Mouse (Mus musculus): ENCODE measurements at regions not wholly inside any gene's neighbourhood (a gene's known extent, or its start where the extent isn't known, plus 50 kb on each side); places are given as distances from the start of the nearest gene placed in this dataset.
A peak's percentile ranks its signal among the peaks of the same experiment; 100 is the strongest.

- DNase-seq, result no peak
- Histone ChIP-seq H3K4me3 (replicated peaks; ENCODE audit: insufficient read depth, low read depth, low read length) (no peak overlapping the region), H3K27me3 (ENCODE audit: control insufficient read depth, insufficient read depth, low read length) (no peaks in the 10 kb centered on the region), H3K27ac (ENCODE audit: insufficient read depth, low read length) (no peak overlapping the region), H3K4me1 (ENCODE audit: control insufficient read depth, insufficient read depth, low read length) (peaks cover 2% of the 10 kb centered on the region; the same call in 1 of the 2 replicates)
- 79% methylated on average over 13 of the region's 13 CpGs for WGBS
- no peak for TF ChIP-seq POLR2A (IDR thresholded peaks at IDR 0.05; ENCODE audit: borderline replicate concordance, insufficient read depth, low read length)
- TF ChIP-seq CTCF (IDR thresholded peaks at IDR 0.05; ENCODE audit: borderline replicate concordance, insufficient read depth, low read depth, low read length), result no peak
Measured at GRCm38 (mm10) chr3:52929827-52930605, 87.0 kb downstream of the Cog6 start.

GRCm38 (mm10) chr3:52927361-52927841, 89.6 kb downstream of the Cog6 start:
- WGBS, result 35% methylated on average over 12 of the region's 12 CpGs
- TF ChIP-seq CTCF (IDR thresholded peaks at IDR 0.05; ENCODE audit: borderline replicate concordance, insufficient read depth, low read depth, low read length), result no peak
- TF ChIP-seq POLR2A (IDR thresholded peaks at IDR 0.05; ENCODE audit: borderline replicate concordance, insufficient read depth, low read length), result no peak
- no peak overlapping the region for H3K27ac ChIP-seq (ENCODE audit: insufficient read depth, low read length)
- H3K4me3 ChIP-seq (replicated peaks; ENCODE audit: insufficient read depth, low read depth, low read length), result no peak overlapping the region
- peaks cover 2% of the 10 kb centered on the region; the same call in 1 of the 2 replicates for H3K4me1 ChIP-seq (ENCODE audit: control insufficient read depth, insufficient read depth, low read length)
- no peaks in the 10 kb centered on the region for H3K27me3 ChIP-seq (ENCODE audit: control insufficient read depth, insufficient read depth, low read length)
- DNase-seq, result no peak

DNA sequence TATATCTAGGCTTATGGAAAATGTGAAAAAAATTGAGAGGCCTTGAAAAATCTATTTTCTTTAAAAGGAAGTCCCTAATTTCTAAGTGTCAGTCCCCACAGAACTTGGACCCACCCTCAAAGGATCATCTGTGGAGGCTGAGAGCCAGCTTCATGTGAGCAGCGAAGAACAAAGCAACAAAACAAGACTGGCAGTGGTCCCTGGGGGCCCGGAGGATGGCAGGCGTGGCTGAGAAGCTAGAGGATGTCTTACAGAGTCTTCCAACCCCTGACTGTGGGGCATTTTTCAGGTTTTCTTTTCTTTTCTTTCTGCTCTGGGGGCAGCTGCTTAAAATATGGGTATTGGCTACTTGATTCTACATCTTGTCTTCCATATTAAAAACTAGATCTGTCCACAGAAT, 90.5 kb downstream of the Cog6 start:
- Histone ChIP-seq H3K27me3 (ENCODE audit: control insufficient read depth, insufficient read depth, low read length) (no peaks in the 10 kb centered on the region), H3K4me1 (ENCODE audit: control insufficient read depth, insufficient read depth, low read length) (peaks cover 2% of the 10 kb centered on the region; the same call in 1 of the 2 replicates), H3K4me3 (replicated peaks; ENCODE audit: insufficient read depth, low read depth, low read length) (no peak overlapping the region), H3K27ac (ENCODE audit: insufficient read depth, low read length) (no peak overlapping the region)
- 40% methylated on average over 3 of the region's 3 CpGs for WGBS
- DNase-seq, result no peak
- TF ChIP-seq CTCF (IDR thresholded peaks at IDR 0.05; ENCODE audit: borderline replicate concordance, insufficient read depth, low read depth, low read length), result no peak
- TF ChIP-seq POLR2A (IDR thresholded peaks at IDR 0.05; ENCODE audit: borderline replicate concordance, insufficient read depth, low read length), result no peak

DNA sequence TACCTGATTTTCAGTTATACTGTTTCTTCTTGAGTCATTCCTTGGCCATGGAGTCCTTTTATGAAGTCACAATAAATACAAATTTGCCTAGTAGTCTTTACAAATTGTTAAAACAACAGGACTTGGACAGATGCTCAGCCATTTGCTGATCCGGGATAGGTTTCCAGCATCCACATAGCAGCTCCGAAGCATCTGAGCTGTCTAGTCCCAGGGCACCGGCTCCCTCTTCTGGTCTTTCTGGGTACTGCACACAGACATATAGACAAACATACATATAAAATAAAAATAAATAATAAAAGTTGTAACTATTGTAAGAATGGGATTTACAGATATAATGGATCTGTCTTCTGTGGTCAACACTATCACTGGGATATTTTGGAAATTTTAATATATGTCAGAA, 91.8 kb downstream of the Cog6 start:
- H3K4me1 ChIP-seq (ENCODE audit: control insufficient read depth, insufficient read depth, low read length), result peaks cover 2% of the 10 kb centered on the region; the same call in 1 of the 2 replicates
- H3K27ac ChIP-seq (ENCODE audit: insufficient read depth, low read length), result no peak overlapping the region
- WGBS, result 61% methylated on average over 3 of the region's 3 CpGs
- TF ChIP-seq CTCF (IDR thresholded peaks at IDR 0.05; ENCODE audit: borderline replicate concordance, insufficient read depth, low read depth, low read length) (peak; percentile 37; the same call in 1 of the 2 replicates), POLR2A (IDR thresholded peaks at IDR 0.05; ENCODE audit: borderline replicate concordance, insufficient read depth, low read length) (no peak)
- H3K4me3 ChIP-seq (replicated peaks; ENCODE audit: insufficient read depth, low read depth, low read length), result no peak overlapping the region
- DNase-seq, result no peak
- no peaks in the 10 kb centered on the region for H3K27me3 ChIP-seq (ENCODE audit: control insufficient read depth, insufficient read depth, low read length)

DNA sequence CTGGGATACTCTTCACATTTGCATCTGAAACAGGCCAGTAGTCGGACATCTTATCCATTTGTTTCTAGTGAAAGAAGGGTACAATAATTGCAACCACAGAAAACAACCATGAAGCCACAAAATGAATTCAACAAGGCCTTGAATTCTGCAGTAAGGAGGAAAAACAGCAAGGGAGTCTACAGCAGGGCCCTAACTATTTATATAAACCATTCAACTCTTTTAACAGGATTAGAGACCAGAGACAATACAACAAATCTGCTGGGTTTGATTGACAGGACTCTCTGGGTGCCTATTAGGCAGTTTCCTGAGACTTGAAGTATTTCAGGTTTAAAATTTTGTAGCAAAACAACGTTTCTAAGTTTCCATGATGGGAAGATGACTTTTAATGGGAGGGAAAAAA, 92.4 kb downstream of the Cog6 start:
- no peak for DNase-seq
- no peak for TF ChIP-seq CTCF (IDR thresholded peaks at IDR 0.05; ENCODE audit: borderline replicate concordance, insufficient read depth, low read depth, low read length)
- no peak for TF ChIP-seq POLR2A (IDR thresholded peaks at IDR 0.05; ENCODE audit: borderline replicate concordance, insufficient read depth, low read length)
- 60% methylated on average over 2 of the region's 2 CpGs for WGBS
- H3K4me3 ChIP-seq (replicated peaks; ENCODE audit: insufficient read depth, low read depth, low read length), result no peak overlapping the region
- H3K27ac ChIP-seq (ENCODE audit: insufficient read depth, low read length), result no peak overlapping the region
- no peaks in the 10 kb centered on the region for H3K27me3 ChIP-seq (ENCODE audit: control insufficient read depth, insufficient read depth, low read length)
- peaks cover 2% of the 10 kb centered on the region; the same call in 1 of the 2 replicates for H3K4me1 ChIP-seq (ENCODE audit: control insufficient read depth, insufficient read depth, low read length)

DNA sequence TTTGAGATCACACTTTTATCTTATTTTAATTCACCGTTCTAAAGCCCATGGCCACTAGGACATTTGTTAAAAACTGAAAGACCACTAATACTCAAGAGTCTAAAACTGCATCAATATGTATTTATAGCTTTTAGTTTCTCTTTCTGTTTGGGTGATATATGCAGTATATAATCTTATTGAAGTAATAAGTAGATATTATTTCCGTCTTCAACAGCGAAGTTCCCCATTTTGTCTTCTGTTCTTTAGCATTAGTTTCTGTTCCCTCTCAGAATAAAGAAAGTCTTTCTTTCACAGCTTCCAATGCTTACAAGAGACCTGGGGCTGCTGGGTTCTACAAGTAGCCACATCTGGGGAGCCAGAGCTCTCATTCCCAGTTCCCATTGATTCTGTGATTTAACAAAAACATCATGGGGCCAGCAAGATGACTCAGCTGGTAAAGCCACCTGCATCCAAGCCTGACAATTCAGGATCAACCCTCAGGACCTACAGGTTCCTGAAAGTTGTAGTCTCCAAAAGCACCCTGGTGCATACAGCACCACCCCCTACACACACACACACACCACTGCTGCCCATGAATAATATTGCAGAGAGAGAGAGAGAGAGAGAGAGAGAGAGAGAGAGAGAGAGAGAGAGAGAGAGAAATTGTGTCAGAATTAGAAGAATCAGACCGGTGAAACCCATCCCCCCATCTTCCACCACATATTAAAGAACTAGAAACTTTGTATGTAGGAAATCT, 93.0 kb downstream of the Cog6 start:
- no peak for TF ChIP-seq CTCF (IDR thresholded peaks at IDR 0.05; ENCODE audit: borderline replicate concordance, insufficient read depth, low read depth, low read length)
- TF ChIP-seq POLR2A (IDR thresholded peaks at IDR 0.05; ENCODE audit: borderline replicate concordance, insufficient read depth, low read length), result no peak
- no peak overlapping the region for H3K27ac ChIP-seq (ENCODE audit: insufficient read depth, low read length)

GRCm38 (mm10) chr3:52922411-52922810, 94.6 kb downstream of the Cog6 start:
- H3K4me1 ChIP-seq (ENCODE audit: control insufficient read depth, insufficient read depth, low read length), result no peaks in the 10 kb centered on the region
- H3K27ac ChIP-seq (ENCODE audit: insufficient read depth, low read length), result no peak overlapping the region
- TF ChIP-seq POLR2A (IDR thresholded peaks at IDR 0.05; ENCODE audit: borderline replicate concordance, insufficient read depth, low read length), result no peak
- no peak for TF ChIP-seq CTCF (IDR thresholded peaks at IDR 0.05; ENCODE audit: borderline replicate concordance, insufficient read depth, low read depth, low read length)
- no peak overlapping the region for H3K4me3 ChIP-seq (replicated peaks; ENCODE audit: insufficient read depth, low read depth, low read length)
- WGBS, result 93% methylated on average over 8 of the region's 8 CpGs
- no peak for DNase-seq
- no peaks in the 10 kb centered on the region for H3K27me3 ChIP-seq (ENCODE audit: control insufficient read depth, insufficient read depth, low read length)

More for the DNA sequence above, 93.0 kb downstream of the Cog6 start:
- 92% methylated on average over 4 of the region's 4 CpGs for WGBS
- Histone ChIP-seq H3K4me3 (replicated peaks; ENCODE audit: insufficient read depth, low read depth, low read length) (no peak overlapping the region), H3K27me3 (ENCODE audit: control insufficient read depth, insufficient read depth, low read length) (no peaks in the 10 kb centered on the region), H3K4me1 (ENCODE audit: control insufficient read depth, insufficient read depth, low read length) (peaks cover 2% of the 10 kb centered on the region; the same call in 1 of the 2 replicates)
- no peak for DNase-seq

Measured in cerebellum, adult 2 months (tissue).